Mouse (Mus musculus): ENCODE results near the gene E2f2. TPM values are rescaled to one million over a fixed set of nuclear protein-coding genes. Genes with fewer than 3 reads are reported as not detected.

The E2f2 gene
- polyA plus RNA-seq, 1 experiment from 2014 or later: 2.5 TPM

DNA sequence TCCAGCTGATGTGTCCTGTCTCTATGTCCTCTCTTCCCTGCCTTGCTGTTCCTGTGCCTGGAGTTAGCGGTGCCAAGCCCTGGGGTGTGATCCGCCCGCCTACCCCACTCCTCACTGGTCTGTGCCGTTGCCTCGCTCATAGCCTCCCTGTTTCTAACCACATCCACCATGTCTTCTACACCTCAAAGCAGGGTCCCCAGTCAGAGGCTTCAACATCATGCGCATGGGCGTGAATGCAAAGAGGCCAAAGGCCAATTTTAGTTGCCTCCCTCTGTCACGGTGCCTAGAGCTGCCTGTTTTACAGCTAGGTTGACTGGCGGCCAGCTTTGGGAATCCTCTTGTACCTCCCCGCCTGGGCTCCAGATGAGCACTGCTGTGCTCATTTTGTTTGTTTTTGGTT lies 24.0 kb downstream of the E2f2 start:
- 87% methylated on average over 10 of the region's 10 CpGs for WGBS

DNA sequence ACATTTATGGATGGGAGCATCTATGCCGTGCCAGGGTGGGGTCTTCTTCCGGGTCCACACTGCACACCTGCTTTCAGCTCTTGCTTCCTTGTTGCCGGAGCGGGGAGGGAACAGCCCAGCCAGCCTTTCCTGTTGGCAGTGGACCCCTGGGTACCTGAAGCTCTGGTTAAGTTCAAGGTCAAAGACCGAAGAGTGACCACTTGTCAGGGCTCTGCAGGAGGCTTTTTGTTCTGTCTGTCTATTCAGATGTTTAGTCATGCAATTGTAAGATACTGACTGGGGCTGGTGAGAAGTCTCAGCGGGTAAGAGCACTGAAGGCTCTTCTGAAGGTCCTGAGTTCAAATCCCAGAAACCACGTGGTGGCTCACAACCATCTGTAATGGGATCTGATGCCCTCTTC lies 26.7 kb downstream of the E2f2 start:
- ATAC-seq (ENCODE audit: insufficient number of reproducible peaks, insufficient read depth, low FRiP score, low read depth): no peak
- Histone ChIP-seq H3K9ac (ENCODE audit: low read length) (no peak overlapping the region), H3K27me3 (ENCODE audit: control insufficient read depth, insufficient read depth, low read length) (no peaks in the 10 kb centered on the region), H3K4me2 (ENCODE audit: low read length) (no peak overlapping the region), H3K4me1 (ENCODE audit: control insufficient read depth in 2 of 2, insufficient read depth in 2 of 2, low read length in 2 of 2) (peaks cover 7 to 9% of the 10 kb centered on the region in 2 experiments; a peak in 3 of 4 replicates), H3K27ac (replicated peaks in 1 of 2; ENCODE audit: control insufficient read depth in 1 of 2, insufficient read depth in 1 of 2, low read depth in 2 of 2, low read length in 2 of 2) (no peak overlapping the region), H3K36me3 (ENCODE audit: control insufficient read depth, insufficient read depth, low read length) (no peaks in the 10 kb centered on the region), H3K9me3 (ENCODE audit: control insufficient read depth, low read length) (no peaks in the 10 kb centered on the region), H3K4me3 (ENCODE audit: control insufficient read depth in 1 of 2, insufficient read depth in 1 of 2, low read depth in 1 of 2, low read length in 2 of 2) (no peak overlapping the region)
- whole genome bisulfite sequencing: 75% methylated on average over 7 of the region's 7 CpGs

More for the DNA sequence above, 24.0 kb downstream of the E2f2 start:
- no peak overlapping the region for H3K27ac ChIP-seq (replicated peaks in 1 of 2; ENCODE audit: control insufficient read depth in 1 of 2, insufficient read depth in 1 of 2, low read depth in 2 of 2, low read length in 2 of 2)
- no peaks in the 10 kb centered on the region for H3K27me3 ChIP-seq (ENCODE audit: control insufficient read depth, insufficient read depth, low read length)
- no peak overlapping the region for H3K9ac ChIP-seq (ENCODE audit: low read length)
- H3K9me3 ChIP-seq (ENCODE audit: control insufficient read depth, low read length): no peaks in the 10 kb centered on the region
- H3K36me3 ChIP-seq (ENCODE audit: control insufficient read depth, insufficient read depth, low read length): peaks cover 8% of the 10 kb centered on the region; the same call in 1 of the 2 replicates
- ATAC-seq (ENCODE audit: insufficient number of reproducible peaks, insufficient read depth, low FRiP score, low read depth): no peak
- H3K4me1 ChIP-seq (ENCODE audit: control insufficient read depth in 2 of 2, insufficient read depth in 2 of 2, low read length in 2 of 2): peaks cover 7 to 14% of the 10 kb centered on the region in 2 experiments
- H3K4me2 ChIP-seq (ENCODE audit: low read length): no peak overlapping the region
- H3K4me3 ChIP-seq (ENCODE audit: control insufficient read depth in 1 of 2, insufficient read depth in 1 of 2, low read depth in 1 of 2, low read length in 2 of 2): no peak overlapping the region

DNA sequence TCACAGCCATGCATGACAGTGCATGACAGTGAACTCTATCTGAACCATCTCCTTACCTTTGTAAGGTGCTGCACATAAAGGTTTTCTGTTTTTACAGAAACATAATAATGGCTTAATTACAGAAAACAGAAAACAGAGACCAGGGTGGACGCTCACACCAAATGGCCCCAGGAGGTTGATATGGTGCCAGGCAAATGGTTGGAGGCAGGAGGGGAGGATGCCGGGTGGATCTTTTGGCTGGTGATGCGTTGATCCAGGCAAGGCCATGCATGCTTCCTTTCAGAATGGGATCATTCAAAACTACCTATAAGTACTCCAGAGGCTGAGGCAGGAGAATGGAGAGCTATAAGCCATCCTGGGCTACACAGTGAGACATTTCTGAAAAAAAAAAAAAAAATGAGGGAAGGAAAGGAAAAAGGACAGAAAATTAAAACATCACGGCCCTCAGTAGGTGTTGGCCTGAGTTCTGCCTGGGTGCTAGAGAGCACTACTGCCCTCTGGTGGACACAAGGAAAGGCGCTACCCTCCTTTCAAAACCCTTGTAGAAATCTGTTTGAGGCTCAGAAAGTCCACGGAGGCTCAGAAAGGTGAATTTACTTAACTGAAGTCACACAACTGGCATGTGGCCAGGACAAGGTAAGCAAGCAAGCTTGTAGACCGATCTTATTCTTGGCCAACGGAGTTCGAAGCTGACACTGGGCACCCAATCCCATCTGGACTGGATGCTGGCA lies 27.5 kb downstream of the E2f2 start:
- 25% methylated on average over 9 of the region's 9 CpGs for WGBS
- H3K4me1 ChIP-seq (ENCODE audit: control insufficient read depth in 2 of 2, insufficient read depth in 2 of 2, low read length in 2 of 2): peaks cover 3 to 4% of the 10 kb centered on the region in 2 experiments; a peak in 3 of 4 replicates
- no peaks in the 10 kb centered on the region for H3K36me3 ChIP-seq (ENCODE audit: control insufficient read depth, insufficient read depth, low read length)
- no peaks in the 10 kb centered on the region for H3K27me3 ChIP-seq (ENCODE audit: control insufficient read depth, insufficient read depth, low read length)
- H3K27ac ChIP-seq (replicated peaks in 1 of 2; ENCODE audit: control insufficient read depth in 1 of 2, insufficient read depth in 1 of 2, low read depth in 2 of 2, low read length in 2 of 2): no peak overlapping the region
- no peak for ATAC-seq (ENCODE audit: insufficient number of reproducible peaks, insufficient read depth, low FRiP score, low read depth)
- H3K4me3 ChIP-seq (ENCODE audit: control insufficient read depth in 1 of 2, insufficient read depth in 1 of 2, low read depth in 1 of 2, low read length in 2 of 2): no peak overlapping the region
- H3K9ac ChIP-seq (ENCODE audit: low read length): no peak overlapping the region
- H3K9me3 ChIP-seq (ENCODE audit: control insufficient read depth, low read length): no peaks in the 10 kb centered on the region
- H3K4me2 ChIP-seq (ENCODE audit: low read length): no peak overlapping the region

GRCm38 (mm10) chr4:136202509-136202908 lies 30.3 kb downstream of the E2f2 start:
- H3K9me3 ChIP-seq (ENCODE audit: control insufficient read depth, low read length): no peaks in the 10 kb centered on the region
- 6% methylated on average over 9 of the region's 9 CpGs for WGBS
- no peak for ATAC-seq (ENCODE audit: insufficient number of reproducible peaks, insufficient read depth, low FRiP score, low read depth)

GRCm38 (mm10) chr4:136204775-136205174 lies 32.6 kb downstream of the E2f2 start:
- H3K9me3 ChIP-seq (ENCODE audit: control insufficient read depth, low read length): no peaks in the 10 kb centered on the region
- H3K4me1 ChIP-seq (ENCODE audit: control insufficient read depth in 2 of 2, insufficient read depth in 2 of 2, low read length in 2 of 2): peaks cover 3 to 10% of the 10 kb centered on the region in 2 experiments; a peak in 2 of 4 replicates
- no peaks in the 10 kb centered on the region for H3K36me3 ChIP-seq (ENCODE audit: control insufficient read depth, insufficient read depth, low read length)
- H3K9ac ChIP-seq (ENCODE audit: low read length): no peak overlapping the region
- no peaks in the 10 kb centered on the region for H3K27me3 ChIP-seq (ENCODE audit: control insufficient read depth, insufficient read depth, low read length)
- WGBS: 79% methylated on average over 2 of the region's 2 CpGs
- no peak overlapping the region for H3K4me3 ChIP-seq (ENCODE audit: control insufficient read depth in 1 of 2, insufficient read depth in 1 of 2, low read depth in 1 of 2, low read length in 2 of 2)
- H3K4me2 ChIP-seq (ENCODE audit: low read length): no peak overlapping the region
- no peak overlapping the region for H3K27ac ChIP-seq (replicated peaks in 1 of 2; ENCODE audit: control insufficient read depth in 1 of 2, insufficient read depth in 1 of 2, low read depth in 2 of 2, low read length in 2 of 2)
- ATAC-seq (ENCODE audit: insufficient number of reproducible peaks, insufficient read depth, low FRiP score, low read depth): no peak

More at GRCm38 (mm10) chr4:136202509-136202908, 30.3 kb downstream of the E2f2 start:
- H3K4me1 ChIP-seq (ENCODE audit: control insufficient read depth in 2 of 2, insufficient read depth in 2 of 2, low read length in 2 of 2): peaks cover 3 to 10% of the 10 kb centered on the region in 2 experiments; a peak in 2 of 4 replicates
- no peak overlapping the region for H3K4me2 ChIP-seq (ENCODE audit: low read length)
- H3K27ac ChIP-seq (replicated peaks in 1 of 2; ENCODE audit: control insufficient read depth in 1 of 2, insufficient read depth in 1 of 2, low read depth in 2 of 2, low read length in 2 of 2): no peak overlapping the region
- H3K36me3 ChIP-seq (ENCODE audit: control insufficient read depth, insufficient read depth, low read length): no peaks in the 10 kb centered on the region
- H3K4me3 ChIP-seq (ENCODE audit: control insufficient read depth in 1 of 2, insufficient read depth in 1 of 2, low read depth in 1 of 2, low read length in 2 of 2): no peak overlapping the region
- no peak overlapping the region for H3K9ac ChIP-seq (ENCODE audit: low read length)
- H3K27me3 ChIP-seq (ENCODE audit: control insufficient read depth, insufficient read depth, low read length): no peaks in the 10 kb centered on the region

DNA sequence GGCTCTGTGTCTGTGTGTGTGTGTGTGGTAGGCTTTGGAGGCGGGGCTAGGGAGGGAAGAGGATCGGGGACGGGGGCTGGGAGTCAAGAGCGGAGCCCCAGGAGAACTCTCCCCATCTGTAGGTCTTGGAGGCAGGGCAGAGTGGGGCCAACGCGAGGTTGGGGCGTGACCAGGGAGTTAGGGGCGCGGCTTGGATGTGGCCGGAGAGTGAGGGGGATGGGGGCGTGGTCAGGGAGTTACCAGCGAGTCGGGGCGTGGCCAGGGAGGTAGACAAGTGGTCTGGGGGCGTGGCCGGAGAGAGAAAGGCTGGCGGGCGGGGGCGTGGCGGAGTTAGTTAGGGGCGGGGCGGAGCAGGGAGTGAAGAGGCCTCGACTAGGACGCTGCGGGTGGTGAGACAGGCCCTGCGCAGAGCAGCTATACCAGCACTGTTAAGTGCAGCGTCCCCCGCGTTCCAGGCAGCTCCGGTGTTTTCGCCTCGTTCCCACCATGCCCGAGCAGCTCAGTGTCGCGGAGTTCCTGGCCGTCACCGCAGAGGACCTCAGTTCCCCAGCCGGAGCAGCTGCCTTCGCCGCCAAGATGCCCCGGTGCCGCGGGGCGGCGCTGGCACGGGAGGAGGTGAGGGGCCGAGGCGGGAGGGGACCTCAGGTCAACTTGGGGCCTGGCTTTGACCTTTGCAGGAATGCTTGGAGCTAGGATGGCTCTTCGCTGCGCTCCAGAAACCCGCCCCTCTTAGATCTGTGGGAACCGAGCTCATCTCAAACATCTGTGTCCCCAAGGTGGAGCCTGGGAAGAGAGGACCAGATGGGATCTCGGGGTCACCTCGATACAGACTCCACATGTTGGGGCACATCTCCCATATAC lies 34.1 kb downstream of the E2f2 start, which contains the start of gene Asap3:
TSS of gene Asap3 (plus strand) at position 333 of the 861 bp plus-strand sequence.
- ATAC-seq (ENCODE audit: insufficient number of reproducible peaks, insufficient read depth, low FRiP score, low read depth): peak; percentile 91
- 2% methylated on average over 53 of the region's 54 CpGs for WGBS
- Histone ChIP-seq H3K9ac (ENCODE audit: low read length) (peak within 1 kb of the TSS; percentile 82), H3K27ac (replicated peaks in 1 of 2; ENCODE audit: control insufficient read depth in 1 of 2, insufficient read depth in 1 of 2, low read depth in 2 of 2, low read length in 2 of 2) (peak within 1 kb of the TSS in 1 of 2 experiments; percentile 51; a peak in 2 of 4 replicates), H3K27me3 (ENCODE audit: control insufficient read depth, insufficient read depth, low read length) (no peaks in the 10 kb centered on the region), H3K4me2 (ENCODE audit: low read length) (peak within 1 kb of the TSS; percentile 99), H3K4me1 (ENCODE audit: control insufficient read depth in 2 of 2, insufficient read depth in 2 of 2, low read length in 2 of 2) (peaks cover 3 to 10% of the 10 kb centered on the region in 2 experiments; a peak in 2 of 4 replicates), H3K9me3 (ENCODE audit: control insufficient read depth, low read length) (no peaks in the 10 kb centered on the region), H3K4me3 (ENCODE audit: control insufficient read depth in 1 of 2, insufficient read depth in 1 of 2, low read depth in 1 of 2, low read length in 2 of 2) (peak within 1 kb of the TSS; percentile 66 to 70), H3K36me3 (ENCODE audit: control insufficient read depth, insufficient read depth, low read length) (no peaks in the 10 kb centered on the region)

DNA sequence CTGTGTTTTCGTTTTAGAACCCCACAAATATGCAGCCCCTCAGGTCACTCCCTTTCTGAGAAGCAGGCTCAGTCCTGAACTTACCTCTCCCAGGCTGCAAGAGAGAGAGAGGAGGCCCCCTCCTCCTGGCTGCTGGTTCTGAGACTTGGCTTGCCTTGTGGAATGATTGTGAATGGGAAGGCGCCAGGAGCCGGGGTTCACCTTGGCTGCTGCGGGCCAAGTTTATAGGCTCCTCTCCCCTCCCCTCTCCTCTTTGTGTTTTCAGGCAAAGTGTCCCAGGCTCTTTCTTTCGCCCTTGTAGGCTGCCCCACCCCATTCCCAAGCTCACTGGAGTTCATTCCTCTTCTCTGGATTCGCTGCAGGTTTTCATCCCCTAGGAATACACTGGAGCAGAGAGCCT lies 34.7 kb downstream of the E2f2 start:
- Histone ChIP-seq H3K4me3 (ENCODE audit: control insufficient read depth in 1 of 2, insufficient read depth in 1 of 2, low read depth in 1 of 2, low read length in 2 of 2) (peak overlapping the region; percentile 66 to 70), H3K4me2 (ENCODE audit: low read length) (peak overlapping the region; percentile 99), H3K9me3 (ENCODE audit: control insufficient read depth, low read length) (no peaks in the 10 kb centered on the region), H3K36me3 (ENCODE audit: control insufficient read depth, insufficient read depth, low read length) (no peaks in the 10 kb centered on the region), H3K9ac (ENCODE audit: low read length) (peak overlapping the region; percentile 82), H3K27ac (replicated peaks in 1 of 2; ENCODE audit: control insufficient read depth in 1 of 2, insufficient read depth in 1 of 2, low read depth in 2 of 2, low read length in 2 of 2) (no peak overlapping the region), H3K27me3 (ENCODE audit: control insufficient read depth, insufficient read depth, low read length) (no peaks in the 10 kb centered on the region), H3K4me1 (ENCODE audit: control insufficient read depth in 2 of 2, insufficient read depth in 2 of 2, low read length in 2 of 2) (peaks cover 3 to 10% of the 10 kb centered on the region in 2 experiments; a peak in 2 of 4 replicates)
- 9% methylated on average over 6 of the region's 6 CpGs for WGBS
- ATAC-seq (ENCODE audit: insufficient number of reproducible peaks, insufficient read depth, low FRiP score, low read depth): no peak
